Mouse (Mus musculus) brain, embryonic 14.5 days (tissue): ENCODE measurements around the gene Dlgap4.

Experiments used
- CTCF ChIP-seq: fragments of 200-500 bp; IDR thresholded peaks from 2 replicates; pipeline ENCODE4 v1.5.1; 2012; ENCODE audit warnings: inconsistent platforms, mild to moderate bottlenecking, moderate library complexity, borderline replicate concordance; ENCODE audit not compliant: insufficient read depth, insufficient read length; ENCODE audit errors: extremely low read depth
- POLR2A ChIP-seq: fragments of 200-500 bp; IDR thresholded peaks from 2 replicates; pipeline ENCODE4 v1.6.1; 2012; ENCODE audit warnings: mild to moderate bottlenecking, inconsistent platforms, borderline replicate concordance; ENCODE audit not compliant: poor library complexity, insufficient read depth, insufficient read length, severe bottlenecking; ENCODE audit errors: extremely low read depth

GRCm38 (mm10) chr2:156788836-156789235 is 175.3 kb downstream of the Dlgap4 start:
- no peak for TF ChIP-seq CTCF
- no peak for TF ChIP-seq POLR2A
